Mouse (Mus musculus) heart, postnatal 0 days (tissue): ENCODE measurements around the gene 1700069L16Rik.

Source experiments
- CTCF ChIP-seq: IDR thresholded peaks from 2 replicates; pipeline ENCODE4 v1.5.1; 2016; ENCODE audit warnings: antibody characterized with exemption, control low read depth, low read depth
- EP300 ChIP-seq: IDR thresholded peaks from 2 replicates; pipeline ENCODE4 v1.6.1; 2016; ENCODE audit warnings: antibody characterized with exemption, low read depth

GRCm38 (mm10) chr5:113723567-113724237 is 870 bp downstream of the 1700069L16Rik start:
- no peak for TF ChIP-seq EP300
- TF ChIP-seq CTCF: no peak
